Comparison of ENCODE assay signal across 16 mouse cellular contexts in genomic region chr9:62154956-62155355, GRCm38 (mm10).
"Had no signal": no experiment of that assay in that cellular context is flagged by ENCODE, and none has a peak within 500 bp of the region (broad histone marks: within the 10 kb centered on the region; RNA-seq: fewer than 3 reads in every experiment).

No protein-coding gene starts in this region.

- H3K9me3 ChIP-seq: limb, embryonic 12.5 days; limb, embryonic 15.5 days; midbrain, embryonic 12.5 days; midbrain, embryonic 15.5 days; neural tube, embryonic 12.5 days had no signal

- H3K4me2 ChIP-seq: limb, embryonic 12.5 days; limb, embryonic 15.5 days; liver, embryonic 11.5 days; lung, embryonic 14.5 days; midbrain, embryonic 12.5 days; midbrain, embryonic 15.5 days; neural tube, embryonic 12.5 days had no signal

- ATAC-seq: liver, postnatal 0 days; lung, postnatal 0 days; midbrain, embryonic 15.5 days had no signal

- H3K36me3 ChIP-seq: limb, embryonic 12.5 days; limb, embryonic 15.5 days; midbrain, embryonic 12.5 days; midbrain, embryonic 15.5 days; neural tube, embryonic 12.5 days had no signal

- H3K4me1 ChIP-seq: limb, embryonic 15.5 days had no signal

- H3K9ac ChIP-seq: limb, embryonic 12.5 days; limb, embryonic 15.5 days; liver, embryonic 14.5 days; liver, postnatal 0 days; lung, embryonic 14.5 days; midbrain, embryonic 12.5 days; midbrain, embryonic 15.5 days; neural tube, embryonic 12.5 days had no signal

- H3K4me3 ChIP-seq: limb, embryonic 12.5 days; limb, embryonic 15.5 days; midbrain, embryonic 12.5 days; midbrain, embryonic 15.5 days; neural tube, embryonic 12.5 days had no signal

- DNase-seq: kidney, adult 9 months; kidney, postnatal 14 days; kidney, postnatal 4 days; liver, postnatal 0 days; thymus, adult 18-20 months; thymus, postnatal 36 days had no signal

- H3K27me3 ChIP-seq: limb, embryonic 12.5 days; limb, embryonic 15.5 days; midbrain, embryonic 12.5 days; midbrain, embryonic 15.5 days; neural tube, embryonic 12.5 days had no signal

- H3K27ac ChIP-seq: limb, embryonic 12.5 days; limb, embryonic 15.5 days; liver, embryonic 14.5 days; macrophage; midbrain, embryonic 12.5 days; midbrain, embryonic 15.5 days; neural tube, embryonic 12.5 days had no signal
